Mouse (Mus musculus): ENCODE data around the gene Zbtb4.
A peak's percentile ranks its signal among the peaks of the same experiment; 100 is the strongest.

Gene Zbtb4

DNA sequence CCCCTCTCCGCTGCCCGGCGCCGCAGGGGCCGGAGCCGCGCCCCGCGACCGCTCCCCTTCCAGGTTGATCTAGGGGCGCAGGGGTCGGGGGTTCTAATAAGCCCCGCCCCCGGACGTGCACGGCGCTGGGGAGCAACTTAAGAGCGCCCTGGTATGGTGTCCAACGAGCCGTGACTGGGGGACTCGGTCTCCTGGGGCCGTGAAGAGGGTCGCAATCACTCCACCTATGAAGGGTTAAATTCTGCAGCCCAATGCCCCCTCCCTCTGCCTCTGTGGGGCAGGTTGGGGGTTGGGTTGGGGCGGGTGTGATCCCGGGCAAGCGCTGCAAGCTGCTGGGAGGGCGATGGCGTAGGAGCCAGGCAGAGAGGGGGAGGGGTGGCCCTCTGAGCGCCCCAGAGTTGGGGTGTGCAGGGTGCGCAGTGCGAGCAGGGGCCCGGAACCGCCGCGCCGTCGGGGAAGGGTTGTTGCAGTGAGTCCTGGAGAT, 456 bp downstream of the Zbtb4 start:
- peak; percentile 46 for DNase-seq (ENCODE audit: low spot score)

GRCm38 (mm10) chr11:69766872-69767624, 1.3 kb downstream of the Zbtb4 start:
- no peak for DNase-seq (ENCODE audit: low spot score)

- DNase-seq (ENCODE audit: low spot score) = no peak
Observed at GRCm38 (mm10) chr11:69767625-69767909, 1.9 kb downstream of the Zbtb4 start.

GRCm38 (mm10) chr11:69774961-69775360, 9.2 kb downstream of the Zbtb4 start:
- no peak for DNase-seq (ENCODE audit: low spot score)

DNA sequence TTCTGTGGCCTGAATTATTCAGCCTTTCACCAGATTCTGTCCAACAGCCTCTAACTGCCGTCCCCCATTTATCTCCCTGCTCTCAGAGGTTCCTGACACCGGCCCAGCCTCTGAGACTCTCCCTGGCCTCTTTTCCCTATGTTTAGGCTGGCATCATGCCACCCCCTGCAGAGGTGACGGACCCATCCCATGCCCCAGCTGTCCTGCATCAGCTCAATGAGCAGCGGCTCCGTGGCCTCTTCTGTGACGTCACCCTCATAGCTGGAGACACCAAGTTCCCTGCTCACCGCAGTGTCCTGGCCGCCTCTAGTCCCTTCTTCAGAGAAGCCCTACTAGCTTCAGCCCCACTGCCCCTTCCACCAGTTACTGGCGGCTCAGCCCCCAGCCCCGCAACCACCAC, 10.0 kb downstream of the Zbtb4 start:
- no peak for DNase-seq (ENCODE audit: low spot score)

GRCm38 (mm10) chr11:69776488-69776887, 10.8 kb downstream of the Zbtb4 start:
- no peak for DNase-seq (ENCODE audit: low spot score)

DNA sequence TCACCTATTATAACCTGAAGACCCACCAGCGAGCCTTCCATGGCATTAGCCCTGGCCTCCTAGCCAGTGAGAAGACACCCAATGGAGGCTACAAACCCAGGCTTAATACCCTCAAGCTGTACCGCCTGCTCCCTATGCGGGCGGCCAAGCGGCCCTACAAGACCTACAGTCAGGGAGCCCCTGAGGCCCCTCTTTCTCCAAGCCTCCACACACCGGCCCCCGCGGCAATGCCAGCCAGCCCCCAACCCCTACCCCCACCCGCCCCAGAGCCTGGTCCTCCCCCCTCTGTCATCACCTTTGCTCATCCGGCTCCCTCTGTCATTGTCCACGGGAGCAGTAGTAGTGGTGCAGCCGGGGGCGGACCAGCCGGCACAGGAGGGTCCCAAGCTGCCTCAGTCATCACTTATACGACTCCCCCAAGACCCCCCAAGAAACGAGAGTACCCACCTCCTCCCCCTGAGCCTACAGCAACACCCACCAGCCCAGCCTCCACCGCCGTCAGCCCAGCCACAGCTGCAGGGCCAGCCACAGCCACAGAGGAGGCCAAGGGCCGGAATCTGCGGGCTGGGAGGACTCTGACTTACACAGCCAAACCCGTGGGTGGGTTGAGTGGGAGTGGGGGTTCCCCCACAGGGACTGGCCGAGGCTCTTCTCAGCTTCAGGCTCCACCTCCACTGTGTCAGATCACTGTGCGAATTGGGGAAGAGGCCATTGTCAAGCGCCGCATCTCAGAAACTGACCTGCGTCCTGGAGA, 12.0 kb downstream of the Zbtb4 start:
- DNase-seq (ENCODE audit: low spot score) = no peak

- no peak for DNase-seq (ENCODE audit: low spot score)
Observed at GRCm38 (mm10) chr11:69778258-69778982, 12.7 kb downstream of the Zbtb4 start.

DNA sequence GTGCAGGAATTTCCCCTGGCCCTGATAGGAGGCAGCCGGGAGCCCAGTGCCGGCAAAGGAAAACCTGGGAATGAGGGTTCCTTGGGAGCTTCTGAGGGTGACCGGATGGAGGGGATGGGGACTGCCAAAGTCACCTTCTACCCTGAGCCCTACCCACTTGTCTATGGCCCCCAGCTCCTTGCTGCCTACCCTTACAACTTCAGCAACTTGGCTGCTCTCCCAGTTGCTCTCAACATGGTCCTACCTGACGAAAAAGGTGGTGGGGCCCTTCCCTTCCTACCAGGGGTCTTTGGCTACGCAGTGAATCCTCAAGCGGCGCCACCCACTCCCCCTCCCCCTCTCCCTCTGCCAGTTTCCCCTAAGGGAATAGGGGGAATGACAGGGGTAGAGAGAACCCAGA, 13.3 kb downstream of the Zbtb4 start:
- no peak for DNase-seq (ENCODE audit: low spot score)

DNA sequence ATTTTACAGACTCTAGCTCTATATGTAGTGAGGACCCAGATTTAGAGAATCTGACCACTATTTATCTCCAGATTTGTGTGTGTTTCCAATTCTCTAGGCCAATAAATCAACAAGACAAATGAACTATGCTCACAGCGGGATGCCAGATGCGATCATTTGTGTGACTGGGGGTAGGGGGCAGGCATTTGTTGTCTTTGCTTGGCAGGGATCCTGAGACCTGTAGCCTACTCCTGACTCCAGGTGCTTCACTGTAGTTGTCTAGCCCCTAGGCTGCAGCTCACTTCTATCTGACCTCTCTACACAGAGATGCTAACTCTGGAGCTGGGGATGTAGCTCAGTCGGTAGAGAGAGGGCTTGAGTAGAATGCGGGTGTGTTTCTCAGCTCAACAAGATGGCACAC, 16.1 kb downstream of the Zbtb4 start:
- no peak for DNase-seq (ENCODE audit: low spot score)

DNA sequence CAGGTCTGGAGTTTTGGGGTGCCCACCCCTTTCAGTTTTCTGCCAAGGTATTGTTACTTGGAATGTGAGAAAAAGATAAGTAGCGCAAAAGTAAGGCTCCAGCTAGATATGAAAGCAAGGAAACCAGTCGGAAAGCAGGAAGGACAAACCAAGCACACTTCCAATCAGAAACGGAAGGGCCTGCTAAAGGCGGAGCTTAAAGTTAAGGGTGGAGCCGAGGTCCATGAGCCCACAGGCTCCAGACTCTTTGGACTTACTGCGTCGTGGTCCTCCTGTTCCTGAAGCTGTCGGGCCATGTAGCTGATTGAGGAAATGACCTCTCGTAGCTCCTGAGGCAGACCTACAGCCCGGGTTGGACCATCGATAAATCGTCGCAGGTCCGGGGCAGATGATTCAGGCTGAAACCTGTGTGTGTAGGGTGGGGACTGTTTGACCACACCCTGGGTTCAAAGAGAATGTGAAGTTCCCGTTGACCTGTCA, 19.1 kb downstream of the Zbtb4 start:
- no peak for DNase-seq (ENCODE audit: low spot score)

DNA sequence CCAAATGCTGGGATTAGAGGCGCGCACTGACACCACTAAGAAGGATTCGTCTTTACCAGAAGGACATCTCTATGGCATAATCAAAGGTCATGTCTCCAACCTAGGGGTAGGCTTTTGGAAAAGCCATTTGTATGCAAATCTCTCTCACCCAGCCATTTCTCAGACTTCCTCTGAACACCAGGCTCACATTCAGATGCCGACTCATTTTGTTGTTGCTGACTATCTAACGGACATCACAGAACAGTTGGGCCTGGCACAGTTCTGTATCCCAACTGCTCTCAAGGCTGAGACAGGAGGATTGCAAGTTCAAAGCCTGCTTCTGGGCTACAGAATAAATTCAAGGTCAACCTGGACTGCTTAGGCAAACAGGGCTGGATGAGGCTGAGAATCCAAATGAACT, 21.6 kb downstream of the Zbtb4 start:
- DNase-seq (ENCODE audit: low spot score) = no peak

GRCm38 (mm10) chr11:69789431-69789830, 23.7 kb downstream of the Zbtb4 start:
- DNase-seq (ENCODE audit: low spot score) = no peak

GRCm38 (mm10) chr11:69791420-69791819, 25.7 kb downstream of the Zbtb4 start:
- no peak for DNase-seq (ENCODE audit: low spot score)

DNA sequence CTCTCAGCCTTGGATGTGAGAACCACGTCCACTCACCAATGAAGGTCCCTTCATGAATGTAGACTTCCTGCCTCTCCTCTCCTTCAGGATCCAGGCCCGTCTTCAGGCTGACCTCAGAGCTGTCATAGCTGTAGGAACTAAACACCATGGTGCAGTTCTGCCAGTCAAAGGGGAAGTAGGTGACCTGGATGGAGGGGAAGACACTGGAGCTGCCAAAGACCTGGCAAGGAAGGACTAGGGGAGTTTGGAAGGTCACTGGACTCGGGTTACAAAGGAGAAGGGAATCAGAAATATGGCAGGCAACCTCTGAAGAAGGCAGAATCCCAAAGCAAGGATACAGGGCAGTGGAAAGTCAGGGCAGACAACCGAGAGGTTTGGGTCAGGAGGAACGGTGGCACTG, 27.7 kb downstream of the Zbtb4 start:
- no peak for DNase-seq (ENCODE audit: low spot score)

DNA sequence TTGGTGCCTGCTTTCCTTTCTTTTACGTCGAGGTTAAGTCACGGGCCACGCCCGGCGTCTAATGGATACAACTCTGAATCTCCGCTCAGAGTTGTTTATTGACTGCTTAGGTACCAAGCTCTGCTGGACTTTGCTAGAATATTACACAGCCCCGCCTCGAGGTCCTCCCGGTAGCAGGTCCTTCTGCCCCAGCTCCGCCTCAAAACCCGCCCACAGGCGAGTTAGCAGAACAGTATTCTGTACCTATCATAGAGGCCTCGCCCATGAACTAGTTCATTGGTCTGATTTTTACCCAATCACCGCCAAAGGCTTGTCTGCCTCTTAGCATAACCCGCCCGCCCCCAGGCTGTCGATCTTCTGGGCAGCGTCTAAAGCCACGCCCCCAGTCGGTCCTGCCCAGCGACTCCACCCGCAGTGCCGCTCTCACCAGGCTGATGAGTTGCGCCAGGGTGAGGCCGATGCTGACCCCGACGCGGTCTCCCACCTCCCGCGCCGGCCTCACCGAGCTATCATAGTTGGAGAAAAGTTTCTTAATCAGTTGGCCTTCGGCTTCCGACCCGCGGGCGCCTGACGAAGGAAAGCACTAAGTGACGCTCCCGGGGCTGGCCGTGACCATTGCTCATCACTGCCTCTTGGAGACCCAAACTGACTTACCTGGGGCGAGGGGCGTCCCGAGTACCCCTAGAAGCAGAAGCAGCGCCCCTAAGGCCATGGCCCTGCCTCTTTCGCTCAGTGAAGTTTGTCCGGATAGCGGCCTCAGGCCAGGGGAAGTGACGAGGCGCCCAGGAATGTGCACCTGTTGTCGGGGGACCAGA, 29.7 kb downstream of the Zbtb4 start, which contains the start of gene Chrnb1:
Gene Chrnb1, minus strand, starts transcription at position 776 of the 815 bp plus-strand sequence.
- DNase-seq (ENCODE audit: low spot score) = peak; percentile 94

GRCm38 (mm10) chr11:69795983-69796435, 30.3 kb downstream of the Zbtb4 start:
- no peak for DNase-seq (ENCODE audit: low spot score)

DNA sequence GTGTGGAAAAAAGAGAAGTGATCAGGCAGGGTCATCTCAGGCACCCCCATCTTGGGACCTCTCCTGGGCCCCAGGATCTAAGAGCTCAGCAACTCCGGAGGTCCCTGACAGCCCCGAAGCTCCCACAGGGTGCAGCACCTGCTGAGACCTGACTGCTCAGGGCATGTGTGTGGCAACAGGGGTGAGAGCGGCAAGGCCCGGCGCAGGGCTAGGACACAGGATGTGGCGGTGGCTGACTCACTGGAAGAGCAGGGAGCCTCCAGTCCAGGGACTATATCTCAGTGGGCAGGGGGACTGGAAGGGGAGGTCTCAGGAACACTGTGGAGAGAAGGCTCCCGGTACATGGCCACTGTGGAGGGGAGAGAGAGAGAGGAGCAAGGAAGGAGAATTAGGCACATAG, 32.2 kb downstream of the Zbtb4 start:
- no peak for DNase-seq (ENCODE audit: low spot score)

GRCm38 (mm10) chr11:69799394-69800137, 33.9 kb downstream of the Zbtb4 start:
- DNase-seq (ENCODE audit: low spot score) = peak; percentile 45

- peak; percentile 43 for DNase-seq (ENCODE audit: low spot score)
Observed at GRCm38 (mm10) chr11:69800138-69800391, 34.4 kb downstream of the Zbtb4 start.
